Mouse (Mus musculus) midbrain, embryonic 15.5 days (tissue): ENCODE data around the gene Msh6. TPM values are rescaled to one million over a fixed set of nuclear protein-coding genes. Genes with fewer than 3 reads are reported as not detected.
"Not testable (repeated sequence)": the region's sequence is repeated elsewhere in the genome, so short reads cannot be mapped to it uniquely, and the experiment has no call there.

Experiments
- ATAC-seq: fragments of 200-750 bp; cut with Nextera tagmentation; replicated peaks from 2 replicates; pipeline ENCODE4 v1.8.0; 2017; ENCODE audit warnings: moderate TSS enrichment
- H3K27ac ChIP-seq: fragments of 300-500 bp; sonication (generic); 2 replicates; pipeline ENCODE4 v1.5.1; 2015; ENCODE audit warnings: mild to moderate bottlenecking, inconsistent platforms
- H3K27me3 ChIP-seq: fragments of 300-500 bp; sonication (generic); replicated peaks from 2 replicates; pipeline ENCODE4 v1.6.1; 2015; ENCODE audit warnings: inconsistent platforms
- H3K36me3 ChIP-seq: fragments of 300-500 bp; sonication (generic); replicated peaks from 2 replicates; pipeline ENCODE4 v1.6.1; 2015; ENCODE audit warnings: inconsistent platforms
- H3K4me1 ChIP-seq: fragments of 300-500 bp; sonication (generic); 2 replicates; pipeline ENCODE4 v1.6.1; 2015; ENCODE audit warnings: inconsistent platforms
- H3K4me2 ChIP-seq: fragments of 300-500 bp; sonication (generic); 2 replicates; pipeline ENCODE4 v1.6.1; 2015; ENCODE audit warnings: inconsistent platforms, mild to moderate bottlenecking, moderate library complexity
- H3K4me3 ChIP-seq: fragments of 300-500 bp; sonication (generic); 2 replicates; pipeline ENCODE4 v1.5.1; 2015; ENCODE audit warnings: mild to moderate bottlenecking, inconsistent platforms
- H3K9ac ChIP-seq: fragments of 300-500 bp; sonication (generic); 2 replicates; pipeline ENCODE4 v1.6.1; 2015; ENCODE audit warnings: mild to moderate bottlenecking, inconsistent platforms
- H3K9me3 ChIP-seq: fragments of 300-500 bp; sonication (generic); 2 replicates; pipeline ENCODE4 v1.6.1; 2016; ENCODE audit warnings: inconsistent platforms
- WGBS: fragments of 180-500 bp; shearing (Covaris S2); methylation state at CpG from one replicate; pipeline ENCODE4 v1.1.7; 2015; ENCODE audit warnings: mixed read lengths; 5-methylcytosine and 5-hydroxymethylcytosine counted together
- polyA plus RNA-seq: library from polyadenylated mRNA; unstranded; fragments of >200 nt; fragmentation: Nextera tagmentation; extraction: Ambion mirVana; gene quantifications from 2 replicates; pipeline ENCODE4 v1.2.1, GENCODE M21; 2015

Msh6 gene
- polyA plus RNA-seq, 1 experiment from 2014 or later = 29.4 TPM

DNA sequence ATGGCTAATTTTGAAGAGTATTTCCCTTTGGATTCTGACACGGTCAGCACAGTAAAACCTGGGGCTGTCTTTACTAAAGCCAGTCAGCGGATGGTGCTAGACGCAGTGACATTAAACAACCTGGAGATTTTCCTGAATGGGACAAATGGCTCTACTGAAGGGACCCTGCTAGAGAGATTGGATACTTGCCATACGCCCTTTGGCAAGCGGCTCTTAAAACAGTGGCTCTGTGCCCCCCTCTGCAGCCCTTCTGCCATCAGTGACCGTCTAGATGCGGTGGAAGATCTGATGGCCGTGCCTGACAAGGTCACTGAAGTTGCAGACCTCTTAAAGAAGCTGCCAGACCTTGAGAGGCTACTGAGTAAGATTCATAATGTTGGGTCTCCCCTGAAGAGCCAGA is 11.1 kb downstream of the Msh6 start:
- no peaks in the 10 kb centered on the region for H3K27me3 ChIP-seq
- no peak overlapping the region for H3K27ac ChIP-seq
- H3K4me3 ChIP-seq = no peak overlapping the region
- 81% methylated on average over 8 of the region's 8 CpGs for WGBS
- H3K9me3 ChIP-seq = no peaks in the 10 kb centered on the region
- H3K9ac ChIP-seq = no peak overlapping the region
- ATAC-seq = no peak; the same call in 1 of the 2 replicates
- H3K4me2 ChIP-seq = no peak overlapping the region
- peaks cover 60% of the 10 kb centered on the region for H3K36me3 ChIP-seq
- no peaks in the 10 kb centered on the region for H3K4me1 ChIP-seq

- WGBS = 60% methylated on average over 6 of the region's 6 CpGs
- Histone ChIP-seq H3K4me1 (no peaks in the 10 kb centered on the region), H3K36me3 (peaks cover 69% of the 10 kb centered on the region), H3K27ac (no peak overlapping the region), H3K4me2 (no peak overlapping the region), H3K9me3 (no peaks in the 10 kb centered on the region), H3K4me3 (no peak overlapping the region), H3K27me3 (no peaks in the 10 kb centered on the region), H3K9ac (no peak overlapping the region)
- 0 out of 2 replicates have a peak, but pooled peaks have one; percentile 50 for ATAC-seq
Observed at GRCm38 (mm10) chr17:87987507-87987906, 12.6 kb downstream of the Msh6 start.

DNA sequence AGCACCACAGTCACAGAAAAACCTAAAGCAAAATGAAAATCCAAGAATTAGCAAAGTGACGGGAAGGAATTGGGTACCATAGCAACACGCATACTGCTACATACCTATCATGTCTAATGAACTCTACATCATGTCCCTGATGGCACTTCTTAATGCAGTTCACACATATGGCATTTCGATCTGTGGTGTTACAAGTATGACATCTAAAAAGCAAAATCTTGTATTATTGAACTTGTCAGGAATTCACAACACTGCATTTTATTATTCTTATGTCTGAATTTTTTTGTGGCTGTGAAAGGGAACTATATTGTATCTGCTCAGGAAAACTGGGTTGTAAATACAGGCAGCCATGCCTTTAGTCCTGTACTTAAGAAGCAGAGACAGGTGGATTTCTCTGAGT is 17.3 kb downstream of the Msh6 start:
- Histone ChIP-seq H3K4me3 (no peak overlapping the region), H3K36me3 (peaks cover 67% of the 10 kb centered on the region), H3K27ac (no peak overlapping the region), H3K4me2 (no peak overlapping the region), H3K27me3 (no peaks in the 10 kb centered on the region), H3K9ac (no peak overlapping the region), H3K4me1 (no peaks in the 10 kb centered on the region), H3K9me3 (no peaks in the 10 kb centered on the region)
- no peak for ATAC-seq
- WGBS = 80% methylated on average over 3 of the region's 3 CpGs

- no peaks in the 10 kb centered on the region for H3K27me3 ChIP-seq
- H3K4me1 ChIP-seq = no peaks in the 10 kb centered on the region
- H3K9me3 ChIP-seq = no peaks in the 10 kb centered on the region
- 96% methylated on average over 1 of the region's 1 CpGs for WGBS
- no peak overlapping the region for H3K4me3 ChIP-seq
- H3K9ac ChIP-seq = no peak overlapping the region
- no peak overlapping the region for H3K4me2 ChIP-seq
- ATAC-seq = no peak
- H3K27ac ChIP-seq = no peak overlapping the region
- peaks cover 67% of the 10 kb centered on the region for H3K36me3 ChIP-seq
Observed at GRCm38 (mm10) chr17:87993338-87993737, 18.5 kb downstream of the Msh6 start.

- Histone ChIP-seq H3K4me1 (no peaks in the 10 kb centered on the region), H3K4me2 (no peak overlapping the region), H3K9me3 (no peaks in the 10 kb centered on the region), H3K27me3 (no peaks in the 10 kb centered on the region), H3K9ac (no peak overlapping the region), H3K36me3 (peaks cover 61% of the 10 kb centered on the region), H3K4me3 (no peak overlapping the region), H3K27ac (no peak overlapping the region)
- WGBS = 94% methylated on average over 4 of the region's 4 CpGs
- ATAC-seq = no peak
Observed at GRCm38 (mm10) chr17:87997808-87998207, 22.9 kb downstream of the Msh6 start.

DNA sequence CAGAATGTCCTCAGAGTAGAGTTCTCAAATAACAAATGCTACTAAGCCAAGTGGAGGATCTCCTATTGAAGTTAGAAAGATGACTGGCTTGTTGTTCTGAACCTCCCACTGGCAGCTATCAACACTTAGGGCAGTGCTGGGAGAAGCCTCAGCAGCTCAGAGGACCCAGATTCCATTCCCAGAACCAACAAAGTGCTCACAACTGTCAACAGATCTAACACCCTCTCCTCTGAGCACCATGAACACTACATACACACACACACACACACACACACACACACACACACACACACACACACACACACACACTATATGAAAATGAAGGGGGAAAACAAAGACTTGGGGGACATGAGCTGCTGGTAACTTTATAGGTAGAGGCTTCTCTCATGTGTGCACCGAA is 30.0 kb downstream of the Msh6 start:
- Histone ChIP-seq H3K36me3 (peaks cover 42% of the 10 kb centered on the region), H3K4me2 (no peak overlapping the region), H3K4me3 (no peak overlapping the region), H3K9ac (no peak overlapping the region), H3K9me3 (no peaks in the 10 kb centered on the region), H3K4me1 (no peaks in the 10 kb centered on the region), H3K27ac (no peak overlapping the region), H3K27me3 (no peaks in the 10 kb centered on the region)
- 100% methylated on average over 1 of the region's 1 CpGs for WGBS
- ATAC-seq = no peak

DNA sequence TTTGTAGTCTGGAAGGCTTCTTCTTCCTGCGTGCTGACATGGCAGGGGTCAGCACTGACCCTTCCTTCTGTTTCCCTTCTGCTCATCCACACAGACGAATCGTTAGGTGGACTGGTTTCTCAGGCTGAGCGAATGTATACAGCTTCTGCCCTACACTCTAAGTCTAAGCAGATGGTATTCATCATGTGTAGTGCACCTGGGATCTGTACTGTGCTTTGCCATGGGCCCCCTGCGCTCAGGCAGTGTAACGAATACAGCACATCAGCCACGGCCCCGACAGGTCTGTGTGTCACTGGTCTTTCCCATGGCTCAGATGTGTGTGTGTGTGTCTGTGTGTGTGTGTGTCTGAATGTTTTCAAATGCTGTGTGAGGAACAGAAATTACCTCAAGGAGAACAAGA is 32.1 kb downstream of the Msh6 start:
- Histone ChIP-seq H3K4me1 (no peaks in the 10 kb centered on the region), H3K27ac (no peak overlapping the region), H3K36me3 (peaks cover 40% of the 10 kb centered on the region), H3K4me3 (no peak overlapping the region), H3K4me2 (no peak overlapping the region), H3K9ac (no peak overlapping the region), H3K27me3 (no peaks in the 10 kb centered on the region), H3K9me3 (no peaks in the 10 kb centered on the region)
- ATAC-seq = no peak
- WGBS = 90% methylated on average over 8 of the region's 8 CpGs

DNA sequence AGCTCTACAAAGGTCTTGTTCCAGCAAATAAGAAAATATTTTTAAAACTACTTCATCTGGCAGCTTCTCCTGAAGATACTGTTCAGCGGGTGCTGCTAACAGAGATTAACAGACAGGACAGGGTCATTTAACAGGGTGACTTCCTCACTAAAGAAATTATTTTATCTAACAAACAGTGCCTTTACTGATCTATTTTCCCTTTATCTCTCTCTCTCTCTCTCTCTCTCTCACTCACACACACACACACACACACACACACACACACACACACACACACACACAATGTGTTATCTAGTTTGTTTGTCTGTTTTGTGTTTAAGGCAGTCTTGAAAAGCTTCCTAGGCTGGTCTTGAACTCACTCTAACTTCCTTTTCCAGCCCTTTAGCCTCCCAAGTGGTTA is 39.6 kb downstream of the Msh6 start:
- 90% methylated on average over 1 of the region's 1 CpGs for WGBS
- ATAC-seq = no peak
- Histone ChIP-seq H3K4me1 (peaks cover 10% of the 10 kb centered on the region; the same call in 1 of the 2 replicates), H3K9ac (no peak overlapping the region), H3K4me2 (no peak overlapping the region), H3K9me3 (no peaks in the 10 kb centered on the region), H3K4me3 (no peak overlapping the region), H3K27me3 (no peaks in the 10 kb centered on the region), H3K27ac (no peak overlapping the region), H3K36me3 (peaks cover 24% of the 10 kb centered on the region; the same call in 1 of the 2 replicates)

- ATAC-seq = not testable (repeated sequence)
Observed at GRCm38 (mm10) chr17:88016027-88016426, 41.2 kb downstream of the Msh6 start.

GRCm38 (mm10) chr17:88023924-88024323 is 49.1 kb downstream of the Msh6 start:
- no peak overlapping the region for H3K4me2 ChIP-seq
- no peaks in the 10 kb centered on the region for H3K36me3 ChIP-seq
- H3K4me1 ChIP-seq = peaks cover 24% of the 10 kb centered on the region
- H3K27ac ChIP-seq = no peak overlapping the region
- no peak overlapping the region for H3K4me3 ChIP-seq
- H3K9me3 ChIP-seq = no peaks in the 10 kb centered on the region
- no peak for ATAC-seq
- H3K9ac ChIP-seq = no peak overlapping the region
- no peaks in the 10 kb centered on the region for H3K27me3 ChIP-seq
- WGBS = 87% methylated on average over 1 of the region's 1 CpGs

More at GRCm38 (mm10) chr17:88016027-88016426, 41.2 kb downstream of the Msh6 start:
- H3K9me3 ChIP-seq, H3K4me3 ChIP-seq, H3K27ac ChIP-seq, H3K4me2 ChIP-seq, H3K9ac ChIP-seq, H3K27me3 ChIP-seq: not testable (repeated sequence)
- 92% methylated on average over 8 of the region's 8 CpGs for WGBS
- H3K36me3 ChIP-seq = peaks cover 15% of the 10 kb centered on the region; the same call in 1 of the 2 replicates
- H3K4me1 ChIP-seq = peaks cover 13% of the 10 kb centered on the region; the same call in 1 of the 2 replicates

DNA sequence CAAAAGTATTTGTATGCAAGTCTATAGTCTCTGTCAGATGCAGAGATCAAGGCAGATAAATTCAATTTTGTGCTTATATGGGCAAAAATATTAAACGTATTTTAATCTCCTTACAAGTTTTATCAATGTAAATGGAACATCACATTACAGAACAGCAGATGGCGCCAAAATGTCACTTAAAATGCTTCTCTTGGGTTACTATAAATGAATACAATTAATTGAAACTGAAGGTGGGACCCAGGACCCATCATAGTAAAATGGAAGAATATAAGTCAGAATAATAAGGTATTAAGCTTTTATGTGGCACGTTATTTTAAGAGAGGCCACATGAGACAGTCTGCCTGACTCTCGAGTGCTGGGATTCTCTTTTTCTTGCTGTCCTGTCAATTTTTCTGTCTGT is 50.4 kb downstream of the Msh6 start:
- Histone ChIP-seq H3K9me3 (no peaks in the 10 kb centered on the region), H3K9ac (no peak overlapping the region), H3K4me2 (no peak overlapping the region), H3K4me1 (peaks cover 18% of the 10 kb centered on the region), H3K36me3 (no peaks in the 10 kb centered on the region), H3K27me3 (no peaks in the 10 kb centered on the region), H3K4me3 (no peak overlapping the region), H3K27ac (no peak overlapping the region)
- 37% methylated on average over 4 of the region's 4 CpGs for WGBS
- no peak for ATAC-seq

DNA sequence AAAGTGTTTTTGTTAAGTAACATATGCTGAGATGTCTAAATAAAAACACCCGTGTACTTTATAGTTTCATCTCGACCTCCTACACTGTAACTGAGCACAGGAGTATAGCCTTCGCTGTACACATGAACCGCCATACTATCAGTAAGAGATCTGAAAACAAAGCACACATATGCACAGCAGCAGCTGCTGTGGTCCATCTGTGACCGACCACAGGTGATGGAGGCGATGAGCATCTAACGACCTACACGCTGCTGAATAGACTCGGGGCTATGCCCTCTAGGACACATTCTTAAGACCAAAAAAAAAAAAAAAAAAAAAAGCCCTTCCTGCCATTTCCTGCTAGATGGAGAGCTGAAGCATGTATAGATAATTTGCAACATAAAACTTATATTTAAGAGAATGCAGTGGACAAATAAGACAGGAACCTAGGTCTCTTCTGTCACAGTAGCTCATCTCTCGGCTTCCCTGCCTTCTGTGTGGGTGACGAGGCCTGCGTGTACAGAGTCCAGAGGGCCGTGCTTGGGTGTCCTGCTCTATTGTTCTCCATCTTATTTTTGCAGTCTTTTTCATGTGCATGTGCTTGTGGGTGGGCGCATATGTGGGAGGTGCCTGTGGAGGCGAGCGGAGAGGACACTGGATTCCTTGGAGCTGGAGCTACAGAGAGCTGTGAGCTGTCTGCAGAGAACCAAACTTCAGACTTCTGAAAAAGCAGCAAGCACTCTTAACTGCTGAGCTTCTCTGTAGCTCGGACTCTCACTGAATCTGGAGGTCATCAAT is 54.5 kb downstream of the Msh6 start:
- Histone ChIP-seq H3K4me2 (no peak overlapping the region), H3K4me3 (no peak overlapping the region), H3K4me1 (peaks cover 22% of the 10 kb centered on the region), H3K9me3 (no peaks in the 10 kb centered on the region), H3K9ac (no peak overlapping the region), H3K36me3 (no peaks in the 10 kb centered on the region), H3K27me3 (no peaks in the 10 kb centered on the region), H3K27ac (no peak overlapping the region)
- ATAC-seq = no peak
- 87% methylated on average over 17 of the region's 17 CpGs for WGBS

DNA sequence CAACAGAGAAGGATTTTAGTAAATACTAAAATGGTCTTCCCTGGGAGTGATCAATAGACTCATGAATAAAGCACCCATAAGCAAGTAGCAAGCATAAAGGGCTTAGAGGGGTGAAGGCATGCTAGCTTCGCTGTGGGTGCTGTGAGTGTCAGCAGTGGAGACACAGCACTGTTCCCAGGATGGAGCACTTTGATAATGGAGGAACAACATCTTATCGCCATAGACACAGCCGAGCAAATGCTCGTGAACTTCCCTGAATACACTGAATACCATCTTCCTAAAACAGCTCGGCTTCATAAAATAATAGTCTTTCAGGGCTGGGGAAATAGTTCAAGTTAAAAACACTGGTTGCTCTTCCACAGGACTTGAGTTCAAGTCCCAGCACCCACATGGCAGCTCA is 56.9 kb downstream of the Msh6 start:
- H3K9ac ChIP-seq = no peak overlapping the region
- ATAC-seq = no peak
- H3K4me3 ChIP-seq = no peak overlapping the region
- H3K4me1 ChIP-seq = 0 out of 2 replicates have a peak, but pooled peaks cover 5% of the 10 kb centered on the region
- H3K9me3 ChIP-seq = no peaks in the 10 kb centered on the region
- H3K27ac ChIP-seq = no peak overlapping the region
- H3K27me3 ChIP-seq = no peaks in the 10 kb centered on the region
- no peaks in the 10 kb centered on the region for H3K36me3 ChIP-seq
- no peak overlapping the region for H3K4me2 ChIP-seq
- 81% methylated on average over 5 of the region's 5 CpGs for WGBS
